Mouse (Mus musculus) ovary, postnatal 36 days (tissue): ENCODE data around the gene Pgap1.
A peak's percentile ranks its signal among the peaks of the same experiment; 100 is the strongest.

ENCODE experiments used
- DNase-seq: peaks from one replicate; pipeline ENCODE4 v3.0.0; 2022; ENCODE audit warnings: low spot score, mixed read lengths

Gene Pgap1

GRCm38 (mm10) chr1:54520062-54520577 lies 37.4 kb downstream of the Pgap1 start:
- DNase-seq: no peak

DNA sequence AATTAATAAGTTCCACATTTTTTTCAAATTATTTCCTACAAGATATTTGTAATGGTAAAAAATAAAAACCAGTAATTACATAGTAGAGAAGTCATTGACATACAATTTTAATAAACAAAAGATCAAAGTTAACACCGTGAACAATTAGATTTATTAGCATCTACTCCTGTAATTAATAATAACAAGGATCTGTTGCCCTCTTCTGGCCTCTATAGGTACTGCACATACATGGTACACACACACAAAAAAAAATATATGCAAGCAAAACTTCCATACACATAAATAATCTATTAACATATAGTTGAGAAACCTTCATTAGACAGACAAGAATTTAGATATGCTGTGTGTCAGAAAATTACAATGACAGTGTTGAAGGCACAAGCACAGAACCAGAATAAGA lies 43.6 kb downstream of the Pgap1 start:
- DNase-seq: no peak

DNA sequence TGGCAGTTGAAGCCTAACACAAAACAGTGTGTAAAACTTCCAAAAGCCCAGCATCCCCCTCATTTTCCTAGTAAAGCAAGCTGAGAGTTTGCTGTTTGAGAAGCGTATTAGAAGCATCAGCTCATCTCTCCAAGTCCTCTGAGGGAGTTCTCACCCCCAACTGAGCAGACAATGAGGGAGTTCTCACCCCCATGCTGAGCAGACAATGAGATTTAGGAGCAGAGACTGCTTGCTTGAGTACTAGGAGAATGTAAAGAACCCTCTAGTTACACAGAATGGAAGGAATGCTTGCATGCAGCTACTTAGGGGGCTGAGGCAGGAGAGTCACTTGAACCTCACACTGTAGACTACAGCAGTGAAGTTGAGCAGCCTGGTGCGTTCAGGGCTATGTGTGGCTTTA lies 59.0 kb downstream of the Pgap1 start:
- no peak for DNase-seq

- DNase-seq: no peak
Observed at GRCm38 (mm10) chr1:54496254-54496653, 61.2 kb downstream of the Pgap1 start.

GRCm38 (mm10) chr1:54493496-54493895 lies 64.0 kb downstream of the Pgap1 start:
- no peak for DNase-seq

DNA sequence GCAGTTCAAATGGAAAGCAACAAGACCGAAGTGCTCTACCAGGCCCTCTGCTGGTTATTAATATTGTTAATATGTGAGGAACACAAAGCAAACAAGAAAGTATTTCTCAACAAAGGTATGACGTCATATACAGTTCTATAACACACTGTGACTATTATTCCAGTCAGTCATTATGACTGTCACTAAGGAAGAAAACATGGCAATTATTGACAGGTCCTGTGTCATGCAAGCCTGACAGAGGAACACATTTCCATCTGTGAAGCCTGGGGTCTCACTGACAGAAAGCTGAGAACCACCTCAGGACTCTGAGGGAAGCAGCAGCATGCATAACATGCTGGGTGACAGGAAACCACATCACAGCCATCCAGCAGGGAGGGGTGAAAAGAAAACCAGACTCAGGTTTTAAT lies 65.0 kb downstream of the Pgap1 start:
- DNase-seq: no peak

DNA sequence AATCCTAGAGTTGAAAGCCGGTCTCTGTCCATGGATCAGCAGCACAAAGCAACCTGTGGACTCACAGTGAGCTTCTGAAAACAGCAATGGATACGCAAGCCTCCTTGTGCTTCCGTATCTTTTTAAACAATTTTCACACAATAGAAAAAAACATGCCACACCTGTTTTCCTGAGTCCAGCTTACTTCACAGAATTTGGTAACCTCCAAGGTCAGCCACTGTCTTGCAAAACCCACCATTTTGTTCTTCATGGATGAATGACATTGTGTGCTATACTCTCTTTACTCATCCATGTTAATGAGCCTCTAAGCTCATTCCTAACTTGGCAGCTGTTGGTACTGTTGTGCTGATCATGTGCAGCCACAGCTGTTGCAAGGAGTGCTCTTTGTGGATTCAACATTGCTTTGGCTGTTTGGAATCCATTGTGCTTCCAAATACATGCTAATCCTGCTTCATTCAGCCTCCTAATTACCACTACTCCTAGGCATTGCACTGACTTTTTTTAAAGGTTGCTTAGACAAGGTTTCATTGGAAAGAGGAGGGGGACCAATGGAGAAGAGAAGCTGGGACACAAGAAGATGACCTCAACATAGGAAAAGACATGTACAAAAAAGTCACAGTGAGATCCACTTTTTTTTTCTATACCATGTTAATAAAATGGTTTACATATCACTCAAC lies 72.6 kb downstream of the Pgap1 start:
- DNase-seq: no peak

GRCm38 (mm10) chr1:54480491-54480890 lies 77.0 kb downstream of the Pgap1 start:
- DNase-seq: no peak

- no peak for DNase-seq
Observed at GRCm38 (mm10) chr1:54468662-54469061, 88.8 kb downstream of the Pgap1 start.

DNA sequence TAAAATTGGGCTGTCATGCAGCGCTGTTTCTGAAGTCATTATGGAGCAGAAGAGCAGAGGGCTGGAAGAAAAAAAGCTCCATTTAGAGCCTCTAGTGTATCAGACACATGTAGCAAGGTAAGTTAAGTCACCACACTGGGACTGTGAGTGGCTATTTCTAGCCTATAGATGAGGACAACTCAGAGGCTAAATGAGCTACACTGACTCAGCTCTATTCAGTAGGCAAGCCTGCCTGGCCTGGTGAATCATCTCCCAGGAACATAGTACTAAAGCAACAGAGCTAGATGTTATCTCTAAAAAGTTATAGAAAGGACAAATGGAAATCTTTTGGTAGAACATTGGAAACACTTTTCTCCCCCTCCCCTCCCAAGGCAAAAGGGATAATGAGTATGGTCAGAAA lies 90.1 kb downstream of the Pgap1 start:
- DNase-seq: no peak

- DNase-seq: no peak
Observed at GRCm38 (mm10) chr1:54452116-54452515, 105.4 kb downstream of the Pgap1 start.

- DNase-seq: no peak
Observed at GRCm38 (mm10) chr1:54448833-54449232, 108.7 kb downstream of the Pgap1 start.

DNA sequence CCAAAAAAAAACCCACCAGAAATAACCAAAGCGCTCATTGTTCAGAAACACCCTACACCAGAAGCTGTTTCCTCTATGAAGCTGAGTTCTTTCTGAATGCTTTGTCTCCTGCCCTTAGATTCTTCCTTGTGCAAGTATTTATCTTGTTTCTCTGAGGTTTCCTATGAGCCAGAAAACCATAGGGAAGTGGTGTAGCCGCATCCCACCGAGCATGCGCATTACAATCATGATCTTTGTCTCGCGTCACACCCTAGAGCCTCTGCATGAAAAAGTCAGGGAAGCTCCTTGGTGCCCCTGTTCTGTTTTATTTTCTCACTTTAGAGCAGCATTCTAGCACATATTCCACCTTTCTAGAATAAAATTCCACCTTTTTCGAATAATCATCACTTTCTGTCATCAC lies 113.8 kb downstream of the Pgap1 start:
- DNase-seq: no peak

DNA sequence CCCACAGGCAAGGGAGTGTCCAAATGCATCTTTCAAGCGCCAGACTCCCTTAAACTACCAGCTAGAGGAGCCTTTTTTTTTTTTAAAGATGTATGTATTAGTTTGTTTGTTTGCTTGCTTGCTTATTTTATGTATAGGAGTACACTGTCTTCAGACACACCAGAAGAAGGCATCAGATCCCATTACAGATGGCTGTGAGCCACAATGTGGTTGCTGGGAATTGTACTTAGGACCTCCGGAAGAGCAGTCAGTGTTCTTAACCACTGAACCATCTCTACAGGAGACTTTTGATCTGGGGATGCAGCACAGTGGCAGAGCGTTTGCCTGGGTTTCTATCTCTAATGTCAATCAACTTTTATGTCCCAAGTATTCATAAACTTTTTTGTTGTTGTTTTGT lies 118.4 kb downstream of the Pgap1 start:
- no peak for DNase-seq

GRCm38 (mm10) chr1:54438340-54439079 lies 119.0 kb downstream of the Pgap1 start, which contains the start of gene Gtf3c3:
TSS of gene Gtf3c3 (minus strand) at chr1:54438971.
- peak; percentile 80 for DNase-seq
